In genomic region chr5:96997802-96998565, GRCm38 (mm10) we compare ENCODE assay signal across 8 mouse cellular contexts. TPM values are rescaled to one million over a fixed set of nuclear protein-coding genes. Genes with fewer than 3 reads are reported as not detected.
DNase-seq lines count a peak whose midpoint lies in the region; ATAC-seq and TF ChIP-seq lines count a peak whose summit lies in the region.

No protein-coding gene starts in this region.

- no peaks in the 10 kb centered on the region for H3K9me3 ChIP-seq in heart, embryonic 15.5 days (replicated peaks)

- no peak for TF ChIP-seq POLR2A in bone marrow macrophage, adult 2 months (IDR thresholded peaks at IDR 0.05; ENCODE audit: borderline replicate concordance, low read depth, low read length)

- WGBS in heart, embryonic 15.5 days = 1% methylated on average over 61 of the region's 75 CpGs

- peak overlapping the region; percentile 87 for H3K4me2 ChIP-seq in heart, embryonic 15.5 days

- intact Hi-C loops in left cerebral cortex, adult 2 months (cut with DNase I) = loop anchor here (5.0 kb wide), 1 partner anchor 81 kb away; no protein-coding TSS in a partner anchor

- H3K9ac ChIP-seq in heart, embryonic 15.5 days = peak overlapping the region; percentile 85

- peak overlapping the region; percentile 79 for H3K27ac ChIP-seq in left cerebral cortex, adult 2 months
- peak overlapping the region; percentile 65 for H3K27ac ChIP-seq in bone marrow macrophage, adult 2 months (ENCODE audit: insufficient read depth, low read depth, low read length)
- H3K27ac ChIP-seq in heart, embryonic 15.5 days = peak overlapping the region; percentile 96

- peak in 1 of 2 experiments; percentile 36 for DNase-seq in left cerebral cortex, adult 2 months (ENCODE audit: extremely low spot score in 1 of 2, low spot score in 2 of 2)
- DNase-seq in left cerebral cortex, adult 8-10 months (ENCODE audit: low spot score in 2 of 2) = no peak
- DNase-seq in kidney, postnatal 36 days = peak; percentile 52 to 62
- DNase-seq in spleen, postnatal 36 days (ENCODE audit: low spot score in 2 of 2) = peak; percentile 24 to 54

- no peaks in the 10 kb centered on the region for H3K36me3 ChIP-seq in heart, embryonic 15.5 days

- H3K27me3 ChIP-seq in heart, embryonic 15.5 days = no peaks in the 10 kb centered on the region

- H3K4me3 ChIP-seq in left cerebral cortex, adult 2 months = peak overlapping the region; percentile 62
- H3K4me3 ChIP-seq in bone marrow macrophage, adult 2 months (ENCODE audit: insufficient read depth, low read length) = peak overlapping the region; percentile 86
- peak overlapping the region; percentile 85 for H3K4me3 ChIP-seq in heart, embryonic 15.5 days

- ATAC-seq in erythroid progenitor cell, adult 5-6 weeks (replicated peaks; ENCODE audit: low FRiP score, poor library complexity, severe bottlenecking) = peak; percentile 22
- peak; percentile 18; the same call in 1 of the 2 replicates for ATAC-seq in heart, embryonic 15.5 days (replicated peaks; ENCODE audit: insufficient number of reproducible peaks, insufficient read depth, low FRiP score, low read depth)
- peak; percentile 32 for ATAC-seq in megakaryocyte progenitor cell, adult 5-6 weeks (replicated peaks; ENCODE audit: poor library complexity)

- TF ChIP-seq CTCF in left cerebral cortex, adult 2 months (IDR thresholded peaks at IDR 0.05) = no peak
- TF ChIP-seq CTCF in bone marrow macrophage, adult 2 months (IDR thresholded peaks at IDR 0.05; ENCODE audit: low read depth, low read length) = no peak

- peaks cover 43% of the 10 kb centered on the region for H3K4me1 ChIP-seq in bone marrow macrophage, adult 2 months (ENCODE audit: control insufficient read depth, insufficient read depth, low read length)
- peaks cover 17% of the 10 kb centered on the region for H3K4me1 ChIP-seq in heart, embryonic 15.5 days (replicated peaks)

RNA-seq across cellular contexts. Expression of gene Bmp2k, which starts 0.5 kb away (rescaled TPM):
- 10 to 100 TPM; 11.9 to 12.4 TPM for total RNA-seq in left cerebral cortex, adult 2 months (2021)
- total RNA-seq in left cerebral cortex, adult 8-10 months (2022) = 10 to 100 TPM; 14.8 to 18.4 (median 16.2) TPM
- polyA plus RNA-seq in bone marrow macrophage, adult 2 months (2012; ENCODE audit: insufficient read depth, insufficient read length, missing spikeins) = 37.0 and 41.5 TPM in 2 replicates
- 126 and 140 TPM in 2 replicates for total RNA-seq in erythroid progenitor cell, adult 5-6 weeks (2015; ENCODE audit: low replicate concordance)
- 96.1 and 111 TPM in 2 replicates for total RNA-seq in erythroid progenitor cell, adult 5-6 weeks (2017; ENCODE audit: low replicate concordance)
- polyA plus RNA-seq in heart, embryonic 15.5 days (2015; fragmentation: Nextera tagmentation; extraction: Ambion mirVana) = 7.1 and 8.1 TPM in 2 replicates
- 39.5 and 43.2 TPM in 2 replicates for total RNA-seq in megakaryocyte progenitor cell, adult 5-6 weeks (2015)
- total RNA-seq in megakaryocyte progenitor cell, adult 5-6 weeks (2017) = 16.4 and 16.5 TPM in 2 replicates

Comparison
In these comparisons a context has a peak if more than half of its experiments do, and no peak if none do; other contexts are left out.
1. DNase-seq: peak in kidney, postnatal 36 days (2 of 2) and spleen, postnatal 36 days (2 of 2); none in left cerebral cortex, adult 8-10 months (0 of 2).
2. Peak in every context shown above with its lines, with median percentiles within 50 percentile points of each other: H3K27ac ChIP-seq, H3K4me3 ChIP-seq and ATAC-seq.